Mouse (Mus musculus) mouse trophoblast stem cell (cell line): ENCODE data around the gene Apex2.

Experiments used
- in situ Hi-C, 2 experiments: fragments of 300-500 bp; cut with MseI, MboI; formaldehyde crosslinking; loops; 2 replicates in 1 of 2; 3 replicates in 1 of 2; pipeline ENCODE4 v1.15.1; 2025

The Apex2 gene

DNA sequence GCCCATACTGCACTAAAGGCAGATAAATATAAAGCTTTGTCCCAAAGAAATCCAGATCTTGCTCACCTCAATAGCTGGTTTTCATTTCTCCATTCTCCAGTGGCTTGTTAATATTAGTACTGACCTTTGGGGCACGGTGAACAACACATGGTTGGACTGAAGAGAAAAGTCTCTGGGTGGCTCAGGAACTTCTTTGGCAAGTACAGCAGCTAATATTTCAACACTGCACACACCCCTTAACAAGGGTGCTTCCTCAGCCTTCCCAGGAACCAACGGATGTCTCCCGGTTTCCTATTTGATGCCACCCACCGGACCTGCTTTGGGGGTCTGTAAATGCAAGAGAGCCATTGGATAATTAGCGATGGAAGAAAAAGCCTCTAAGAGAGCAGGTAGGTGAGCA is at the start of gene Apex2:
Apex2 (minus strand) TSS at position 173 of the 400 bp plus-strand sequence.
- in situ Hi-C loops = no loop called here

DNA sequence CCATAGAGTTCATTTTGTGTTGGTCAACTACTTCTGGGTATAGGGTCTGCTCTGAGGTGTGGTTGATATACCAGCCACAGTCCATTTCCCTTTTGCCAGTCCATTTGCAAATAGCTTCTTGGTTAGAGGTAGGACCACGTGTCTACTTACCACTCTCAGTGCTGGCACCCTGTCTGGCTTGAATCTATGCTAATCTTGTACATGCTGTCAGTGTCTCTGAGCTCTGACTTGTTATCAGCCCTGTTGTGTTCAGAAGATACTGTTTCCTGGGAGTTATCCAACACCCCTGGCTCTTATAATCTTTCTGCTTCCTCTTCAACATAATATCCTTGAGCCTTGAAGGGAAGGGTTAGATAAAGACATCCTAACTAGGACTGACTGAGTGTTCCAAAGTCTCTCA is 46.8 kb upstream of the Apex2 start:
- in situ Hi-C loops = no loop called here

DNA sequence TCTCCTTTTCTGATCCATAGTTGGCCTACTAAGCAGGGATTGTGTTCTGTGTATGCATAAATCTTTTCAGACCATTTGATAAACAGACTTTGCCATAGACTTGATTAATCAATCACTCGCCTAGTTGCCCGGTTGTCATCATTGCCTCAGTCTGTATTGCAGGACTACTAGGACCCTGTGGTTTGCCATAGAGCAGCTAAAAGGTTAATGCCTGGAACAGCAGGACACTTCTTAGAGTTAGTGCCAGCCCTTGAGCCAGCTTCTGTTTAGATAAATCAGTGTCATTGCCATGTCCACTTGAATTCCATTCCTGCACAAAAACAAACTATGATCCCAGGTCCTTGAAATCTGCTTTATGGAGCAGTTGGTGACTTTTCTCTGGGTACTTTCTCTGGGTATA is 9.2 kb upstream of the Apex2 start:
- in situ Hi-C loops = no loop called here

DNA sequence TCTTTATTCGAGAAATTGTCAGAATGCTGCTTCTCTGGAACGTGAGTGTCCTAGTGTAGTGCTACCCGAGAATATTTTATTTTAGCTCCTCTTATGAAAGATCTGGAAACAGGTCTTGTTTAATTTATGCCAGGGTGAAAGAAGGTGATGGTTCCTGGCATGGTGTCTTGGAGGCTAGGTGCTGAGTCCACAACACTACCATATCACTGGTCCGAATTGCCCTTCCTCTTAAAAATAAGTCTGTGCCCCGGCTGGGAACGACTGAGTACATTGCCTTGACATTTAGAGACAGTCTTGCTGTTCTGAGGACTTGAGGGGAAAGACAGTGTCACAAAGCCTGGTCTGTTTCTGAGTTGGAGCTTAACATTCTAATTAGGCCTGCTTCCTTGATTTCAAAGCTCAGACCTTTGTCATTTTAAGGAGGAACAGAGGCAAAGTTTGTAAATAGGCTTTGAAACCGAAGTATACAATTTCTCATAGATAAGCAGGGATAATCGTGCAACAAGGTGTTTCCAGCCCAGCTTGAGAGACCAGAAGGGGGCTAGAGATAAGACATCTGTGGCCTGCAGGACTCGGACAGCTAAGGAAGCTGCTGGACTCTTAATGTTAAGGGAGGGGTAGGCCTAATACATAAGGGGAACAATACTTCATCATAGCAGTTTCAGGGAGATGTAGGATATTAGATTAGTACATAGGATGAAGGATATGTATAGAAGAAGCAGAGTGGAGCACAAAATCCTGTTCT is 5.5 kb upstream of the Apex2 start:
- in situ Hi-C loops = no loop called here

DNA sequence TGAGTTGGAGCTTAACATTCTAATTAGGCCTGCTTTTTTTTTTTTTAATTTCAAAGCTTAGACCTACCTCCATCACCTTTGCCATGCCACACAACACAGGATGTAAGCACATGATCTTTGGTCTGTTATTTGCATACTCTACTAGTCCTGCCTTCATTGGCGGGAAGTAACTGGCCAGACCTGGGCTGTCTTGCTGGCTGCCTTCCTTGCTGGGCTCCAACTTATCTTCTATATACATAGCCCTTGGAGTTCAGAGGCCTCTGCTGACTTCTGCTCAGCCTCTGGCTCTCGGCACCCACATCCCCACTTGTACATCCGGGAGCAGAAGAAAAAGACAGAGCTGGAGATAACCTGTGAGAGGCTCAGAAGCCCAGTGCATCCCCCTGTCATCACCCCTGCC is 4.5 kb upstream of the Apex2 start:
- in situ Hi-C loops = no loop called here

DNA sequence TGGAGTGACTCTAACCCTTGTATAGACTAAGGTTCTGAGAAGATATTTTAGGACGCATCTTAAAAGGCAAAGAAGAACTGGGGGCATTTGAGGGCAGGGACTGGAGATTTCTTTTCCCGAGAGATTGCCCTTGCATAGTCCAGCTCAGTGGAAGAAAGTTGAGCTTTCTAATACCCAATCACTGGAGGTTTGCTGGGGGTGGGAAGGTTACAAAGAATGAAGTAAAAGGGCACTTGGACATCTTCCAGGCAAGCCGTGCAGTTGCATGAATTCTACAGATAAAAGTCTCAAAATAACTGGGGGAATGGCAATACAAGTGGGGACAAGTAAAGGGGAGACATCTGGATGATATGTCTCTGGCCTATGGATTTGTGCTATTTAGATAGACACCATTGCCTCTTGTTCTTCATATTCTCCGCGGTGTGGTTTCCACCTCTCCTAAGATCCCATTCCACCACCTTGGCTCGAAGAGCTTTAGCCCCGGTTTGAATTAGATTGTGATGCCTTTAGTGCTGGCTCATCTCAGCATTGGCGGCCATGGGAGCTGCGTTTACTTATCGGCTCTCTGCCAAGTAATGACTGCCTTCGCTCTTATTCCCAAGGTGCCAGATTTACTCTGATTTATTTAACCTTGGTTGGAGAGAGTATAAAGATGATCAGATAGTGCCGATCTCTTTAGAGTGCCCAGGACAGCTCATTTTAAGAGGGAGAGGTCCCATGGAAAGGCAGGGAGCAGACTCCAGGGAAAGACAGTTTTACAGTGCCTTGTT is 3.8 kb upstream of the Apex2 start:
- in situ Hi-C loops = no loop called here

DNA sequence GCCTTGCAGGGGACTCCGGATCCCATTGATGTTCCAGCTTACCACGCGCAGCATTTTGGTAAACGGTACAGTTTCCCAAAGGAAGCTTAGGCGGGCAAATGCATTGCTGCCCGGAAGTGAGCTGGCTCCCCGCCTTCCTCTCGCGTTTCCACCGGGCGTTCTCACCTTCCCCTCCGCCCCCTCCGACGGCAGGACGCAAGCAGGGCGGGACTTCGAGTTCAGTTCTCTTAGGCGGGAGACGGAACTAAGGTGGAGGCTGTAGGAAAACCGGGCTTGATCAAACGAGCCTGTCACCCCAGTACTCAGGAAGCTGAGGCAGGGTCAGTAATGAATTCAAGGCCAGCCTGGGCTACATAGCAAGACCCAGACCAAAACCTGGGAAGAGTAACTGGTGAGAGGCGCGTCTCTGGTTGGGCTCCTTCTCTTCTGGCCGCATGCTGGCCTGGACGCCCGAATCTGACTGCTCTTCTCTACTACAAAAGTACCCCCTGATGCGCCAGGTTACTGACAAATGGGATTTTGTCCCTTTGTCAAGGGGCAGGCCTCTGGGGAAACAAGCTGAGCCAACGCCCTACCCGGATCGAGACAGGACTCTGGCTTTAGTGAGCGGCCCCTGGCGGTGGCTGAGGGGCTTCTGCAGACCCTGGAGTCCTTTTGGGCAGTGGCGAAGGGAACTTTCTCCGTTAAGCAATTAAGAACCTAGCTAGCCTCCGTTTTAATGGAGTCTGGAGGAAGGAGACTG is 1.5 kb downstream of the Apex2 start, which contains the start of gene Pfkfb1:
Pfkfb1 (plus strand) TSS at position 207 of the 742 bp plus-strand sequence.
- in situ Hi-C loops = no loop called here

DNA sequence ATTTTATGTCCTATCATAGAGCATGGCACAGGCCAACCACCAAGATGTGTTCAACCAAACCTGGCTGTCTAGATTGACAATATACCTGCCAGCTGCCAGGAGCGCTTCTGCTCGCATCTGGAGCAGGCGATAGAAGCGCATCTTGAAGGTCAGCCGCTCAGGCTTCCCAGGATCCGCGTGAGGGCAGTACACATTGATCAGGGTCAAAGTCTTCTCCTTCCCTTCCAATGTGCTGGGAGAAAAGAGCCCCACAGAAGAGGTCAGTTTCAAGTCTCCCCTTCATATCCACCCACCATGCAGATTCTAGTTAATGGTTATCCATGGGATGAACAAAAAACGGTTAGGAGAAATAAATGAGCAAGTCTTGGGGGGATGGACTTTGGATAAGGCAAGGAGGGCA is 4.6 kb downstream of the Apex2 start:
- in situ Hi-C loops = no loop called here

DNA sequence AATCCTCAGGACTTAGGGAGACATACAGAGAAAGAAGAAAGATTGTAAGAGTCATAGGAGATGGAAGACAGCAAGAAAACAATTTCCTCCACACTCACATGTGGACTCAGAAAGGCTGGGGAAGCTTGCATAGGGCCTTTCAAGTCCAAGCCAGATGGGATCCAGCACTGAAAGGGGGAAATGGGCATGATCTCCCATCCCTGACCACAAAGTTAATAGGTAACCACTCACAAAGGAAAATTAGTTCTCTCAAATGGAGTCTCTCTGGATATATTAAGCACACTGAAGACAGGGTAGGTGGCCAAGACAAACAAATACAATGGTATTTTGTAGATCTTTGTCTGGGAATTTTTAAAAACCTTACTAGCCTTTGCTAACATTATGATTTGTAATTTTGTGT is 7.7 kb downstream of the Apex2 start:
- in situ Hi-C loops = no loop called here

DNA sequence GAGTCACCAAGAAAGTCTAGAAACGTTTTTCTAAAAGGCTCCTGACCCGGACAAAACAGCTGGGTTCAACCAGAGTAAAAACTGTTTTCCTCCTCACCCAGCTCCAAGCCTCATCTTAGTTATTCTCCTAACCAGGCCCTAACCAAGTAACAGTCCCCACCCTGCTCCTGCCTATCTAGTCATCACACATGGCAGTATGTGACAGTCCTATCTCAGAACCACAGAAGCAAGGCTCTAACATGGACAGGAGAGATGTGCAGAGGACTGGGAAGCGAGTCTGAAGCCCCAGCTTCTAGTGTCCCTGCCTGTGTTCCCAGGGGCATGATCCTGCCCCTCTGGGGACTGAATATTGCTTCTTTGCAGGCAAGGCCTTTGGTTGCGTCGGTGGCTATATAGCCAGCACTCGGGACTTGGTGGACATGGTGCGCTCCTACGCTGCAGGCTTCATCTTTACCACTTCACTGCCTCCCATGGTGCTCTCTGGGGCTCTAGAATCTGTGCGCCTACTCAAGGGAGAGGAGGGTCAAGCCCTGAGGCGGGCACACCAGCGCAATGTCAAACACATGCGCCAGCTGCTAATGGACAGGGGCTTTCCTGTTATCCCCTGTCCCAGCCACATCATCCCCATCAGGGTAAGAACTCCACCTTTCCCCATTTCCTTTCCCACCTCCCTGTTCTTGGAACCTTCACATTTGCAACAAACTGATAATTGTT is 24.9 kb downstream of the Apex2 start:
- in situ Hi-C loops = no loop called here

DNA sequence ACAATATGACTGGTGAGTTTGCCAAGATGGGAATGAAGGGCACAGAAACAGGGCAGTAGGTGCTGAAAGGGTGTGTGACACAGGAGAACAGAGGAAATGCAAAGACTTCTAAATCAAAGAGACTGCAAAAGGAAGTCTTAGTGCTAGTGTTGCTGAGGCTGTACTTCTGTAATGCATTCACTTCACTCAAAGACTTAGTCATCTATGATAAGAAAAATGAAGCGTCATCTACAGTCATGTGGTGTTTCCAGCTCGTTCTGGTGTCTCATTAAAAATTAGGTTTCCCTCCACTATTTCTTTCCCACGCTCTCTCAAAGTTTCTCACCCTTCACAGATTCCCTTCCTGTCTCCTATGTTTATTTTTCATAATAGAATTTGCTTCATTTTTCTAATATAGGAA is 35.6 kb downstream of the Apex2 start:
- in situ Hi-C loops = no loop called here

DNA sequence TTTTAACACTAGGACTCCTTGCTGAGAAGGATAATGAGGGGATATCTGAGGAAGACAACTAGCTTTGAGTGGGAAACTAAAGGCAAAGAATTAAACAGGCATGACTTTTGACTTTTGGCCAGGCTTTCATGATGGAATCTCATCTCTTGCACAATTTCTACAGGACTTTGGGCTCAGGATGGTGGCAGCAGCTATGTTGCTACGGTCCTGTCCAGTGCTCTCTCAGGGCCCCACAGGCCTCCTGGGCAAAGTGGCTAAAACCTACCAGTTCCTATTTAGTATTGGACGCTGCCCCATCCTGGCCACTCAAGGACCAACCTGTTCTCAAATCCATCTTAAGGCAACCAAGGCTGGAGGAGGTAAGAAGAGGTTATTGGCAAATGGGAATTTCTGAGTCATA is 37.7 kb downstream of the Apex2 start:
- in situ Hi-C loops = no loop called here

DNA sequence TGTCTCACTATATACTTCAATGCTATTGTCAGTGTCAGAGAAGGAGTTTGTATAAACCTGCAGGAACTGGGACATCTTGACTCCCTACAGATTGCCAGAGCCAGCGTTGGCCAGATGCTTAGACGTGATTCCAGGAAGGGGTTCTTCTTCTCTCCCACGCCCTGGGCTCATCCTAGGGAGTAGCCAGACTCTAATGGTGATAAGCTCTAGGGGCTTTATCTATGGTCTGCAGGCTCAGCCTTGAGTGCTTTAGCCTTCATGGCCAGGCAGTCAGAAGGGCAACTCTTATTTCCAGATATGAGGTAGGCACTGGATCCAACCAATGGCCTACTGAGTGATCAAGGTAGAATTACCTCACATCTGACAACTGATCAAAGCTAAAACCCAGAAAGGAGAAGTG is 40.0 kb downstream of the Apex2 start:
- in situ Hi-C loops = no loop called here

DNA sequence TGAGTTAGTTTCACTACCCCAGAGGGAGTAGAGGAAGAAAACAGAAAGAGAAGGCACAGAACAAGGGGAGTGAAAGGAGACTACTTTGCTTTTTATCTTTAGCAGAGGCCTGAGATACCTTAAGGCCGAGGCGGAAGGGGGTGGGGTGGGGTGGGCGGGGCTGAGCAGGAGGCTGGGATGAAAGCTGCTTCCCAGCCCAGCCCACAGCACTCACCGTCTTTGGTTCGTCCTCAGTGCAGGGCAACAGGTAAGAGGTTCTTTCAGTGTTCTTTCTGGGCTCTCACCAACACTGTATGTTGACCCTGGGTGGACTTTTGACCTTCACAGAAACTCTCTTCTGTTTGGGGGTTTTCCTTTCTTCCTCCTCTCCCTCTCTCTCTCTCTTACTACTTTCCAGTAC is 42.4 kb downstream of the Apex2 start, which contains the start of gene Alas2:
Alas2 (plus strand) TSS at position 137 of the 400 bp plus-strand sequence.
- in situ Hi-C loops = no loop called here

DNA sequence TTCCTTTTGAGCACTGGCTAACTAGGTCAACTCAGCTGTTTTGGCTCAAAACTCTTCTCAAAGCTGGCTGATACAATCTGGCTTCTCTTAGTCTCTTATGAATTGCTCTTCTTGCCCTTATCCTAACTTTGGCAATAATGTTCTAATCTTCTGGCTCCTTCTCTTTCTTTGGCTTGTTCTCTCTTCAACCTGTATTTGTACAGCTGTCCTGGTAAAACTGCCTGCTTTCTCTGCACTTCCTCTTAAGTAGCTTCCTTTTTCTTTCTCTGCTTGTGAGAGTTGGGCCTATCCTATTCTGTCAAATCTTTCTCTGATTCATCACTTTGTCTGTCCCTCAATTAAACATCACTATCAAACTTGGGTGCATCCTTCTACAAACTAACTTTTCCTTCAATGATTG is 48.0 kb downstream of the Apex2 start:
- in situ Hi-C loops = no loop called here

DNA sequence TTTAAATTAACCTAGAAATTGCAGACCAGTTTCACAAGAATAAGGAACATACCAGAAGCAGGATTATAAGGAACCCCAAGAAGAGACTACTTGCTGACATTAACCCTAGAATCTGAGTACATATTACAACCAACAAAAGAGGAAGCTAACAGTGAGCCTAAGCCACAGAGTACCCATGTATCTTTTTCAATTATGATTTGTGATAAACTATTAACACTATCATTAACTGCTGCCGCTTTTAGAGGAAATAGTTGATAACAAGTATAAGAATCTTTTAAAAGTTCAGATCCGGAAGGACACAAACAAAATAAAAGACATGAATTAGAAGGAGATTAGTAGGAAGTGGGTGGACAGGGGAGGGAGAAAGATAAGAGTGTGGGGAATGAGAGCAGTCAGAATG is 49.6 kb downstream of the Apex2 start:
- in situ Hi-C loops = no loop called here

DNA sequence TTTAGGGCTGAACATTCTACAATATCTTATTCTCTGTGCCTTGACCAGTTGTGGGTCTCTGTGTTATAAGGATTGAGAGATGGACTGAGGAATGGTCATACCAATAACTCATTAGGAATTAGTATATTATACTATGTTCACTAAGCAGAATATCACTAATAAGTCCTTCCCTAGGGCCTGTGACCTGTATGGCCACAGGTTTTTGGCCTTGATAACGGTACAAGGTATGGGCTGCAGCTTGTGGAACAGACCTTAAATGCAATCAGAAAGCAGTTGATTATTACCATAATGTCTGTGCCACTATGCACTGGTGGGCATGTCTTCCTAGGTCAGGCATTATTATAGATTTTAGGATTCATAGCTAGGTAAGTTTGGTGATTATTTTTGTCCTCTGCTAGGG is 73.2 kb downstream of the Apex2 start:
- in situ Hi-C loops = loop anchor here in 1 of 2 experiments (10.0 kb wide), 1 partner anchor 148 kb away; no protein-coding TSS in a partner anchor

DNA sequence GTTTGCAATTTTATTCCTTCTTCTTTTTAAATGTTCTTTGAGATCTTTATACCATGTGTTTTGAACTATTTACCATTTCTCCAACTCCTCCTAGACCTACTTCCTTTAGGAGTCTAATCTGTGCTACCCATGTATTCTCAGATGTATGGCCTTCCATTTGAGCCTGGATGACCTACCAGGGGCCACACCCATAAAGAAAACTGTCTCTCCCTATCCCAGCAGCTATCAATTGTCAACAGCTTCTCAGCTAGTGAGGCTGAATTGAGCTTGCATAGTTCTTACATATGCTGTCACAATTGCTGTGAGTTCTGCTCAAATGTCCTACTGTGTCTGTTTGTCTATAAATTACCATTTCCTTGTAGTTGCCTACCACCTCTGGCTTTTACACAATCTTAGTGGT is 73.7 kb downstream of the Apex2 start:
- in situ Hi-C loops = loop anchor here in 1 of 2 experiments (10.0 kb wide), 1 partner anchor 149 kb away; no protein-coding TSS in a partner anchor

DNA sequence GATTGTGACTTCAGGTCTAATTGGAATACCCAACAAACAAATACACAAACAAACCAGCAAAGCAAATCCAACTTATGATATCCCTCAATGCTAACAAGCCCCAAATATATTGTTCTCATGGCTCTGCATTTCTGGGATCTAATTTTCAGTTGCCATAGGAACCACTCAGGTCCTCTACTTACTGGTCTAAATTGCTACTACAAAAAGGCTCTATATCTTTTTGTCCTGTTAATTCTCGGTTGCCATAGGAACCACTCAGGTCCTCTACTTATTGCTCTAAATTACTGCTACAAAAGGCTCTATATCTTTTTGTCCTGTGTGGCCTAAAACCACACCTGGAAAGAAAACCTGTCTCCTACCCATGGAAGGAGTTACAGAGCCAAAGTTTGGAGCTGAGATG is 75.5 kb downstream of the Apex2 start:
- in situ Hi-C loops = loop anchor here in 1 of 2 experiments (10.0 kb wide), 1 partner anchor 151 kb away; no protein-coding TSS in a partner anchor

DNA sequence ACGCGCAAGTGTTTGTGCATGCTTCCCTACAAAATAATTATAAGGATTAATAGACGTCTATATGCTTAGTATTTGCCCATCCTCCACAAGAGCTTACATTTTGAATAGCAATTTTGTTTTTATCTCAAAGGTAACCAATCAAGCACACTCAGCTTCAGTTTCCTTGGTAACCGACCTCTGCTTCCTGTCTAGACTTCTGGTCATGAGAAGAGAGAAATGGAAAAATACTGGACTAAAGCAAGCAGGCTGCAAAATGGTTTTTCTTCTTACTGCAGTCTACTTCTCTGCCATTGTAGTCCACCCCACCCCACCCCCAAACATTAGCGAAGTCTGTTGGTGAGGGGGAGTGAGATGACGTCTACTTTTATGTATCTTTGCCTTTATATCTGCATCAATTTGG is 78.4 kb downstream of the Apex2 start:
- in situ Hi-C loops = loop anchor here in 1 of 2 experiments (10.0 kb wide), 1 partner anchor 154 kb away; no protein-coding TSS in a partner anchor

DNA sequence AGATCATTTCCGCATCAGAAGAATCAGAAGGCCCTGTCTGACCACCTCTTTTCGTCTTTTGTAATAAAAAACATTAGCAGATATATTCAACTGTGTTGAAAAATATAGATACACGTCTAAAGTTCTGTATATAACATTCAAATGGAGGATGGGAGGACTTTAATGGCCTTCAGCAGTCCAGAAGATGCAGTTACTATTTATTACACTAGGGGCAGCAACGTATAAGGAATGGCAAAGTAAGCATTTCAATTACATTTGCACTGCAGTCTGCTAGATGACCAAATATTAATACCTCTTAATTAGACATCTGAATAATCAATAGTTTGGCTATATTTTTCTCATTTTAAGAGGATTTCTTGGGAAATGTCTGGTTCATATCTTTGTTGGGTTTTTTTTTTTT is 79.0 kb downstream of the Apex2 start:
- in situ Hi-C loops = loop anchor here in 1 of 2 experiments (10.0 kb wide), 1 partner anchor 154 kb away; no protein-coding TSS in a partner anchor
